Mouse (Mus musculus): ENCODE results near the gene Sart1. TPM values are rescaled to one million over a fixed set of nuclear protein-coding genes. Genes with fewer than 3 reads are reported as not detected.

Gene Sart1
- total and polyA plus RNA-seq, 3 experiments = 40.5 to 183 (median 75.5) TPM

DNA sequence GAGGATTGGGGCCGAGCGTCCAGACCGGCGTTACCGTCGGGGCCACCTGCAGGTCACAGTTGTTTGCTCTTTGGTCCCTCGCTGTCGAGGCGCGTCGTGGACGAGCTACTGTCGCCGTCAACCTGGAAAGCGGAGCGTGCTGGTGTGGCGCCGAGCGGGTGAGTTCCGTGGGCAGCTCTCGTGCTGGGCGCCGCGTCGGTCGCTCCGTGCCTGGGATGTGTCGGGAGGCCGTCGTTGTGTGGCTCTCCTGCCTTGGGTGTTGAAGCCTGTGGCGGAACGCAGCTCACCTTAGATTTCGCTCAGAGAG, 21.5 kb downstream of the Sart1 start, which contains the start of gene Banf1:
Banf1 (minus strand) TSS at position 116 of the 307 bp plus-strand sequence.
- ATAC-seq (ENCODE audit: extremely low read depth, insufficient number of reproducible peaks, low FRiP score, poor library complexity, severe bottlenecking) = no peak

DNA sequence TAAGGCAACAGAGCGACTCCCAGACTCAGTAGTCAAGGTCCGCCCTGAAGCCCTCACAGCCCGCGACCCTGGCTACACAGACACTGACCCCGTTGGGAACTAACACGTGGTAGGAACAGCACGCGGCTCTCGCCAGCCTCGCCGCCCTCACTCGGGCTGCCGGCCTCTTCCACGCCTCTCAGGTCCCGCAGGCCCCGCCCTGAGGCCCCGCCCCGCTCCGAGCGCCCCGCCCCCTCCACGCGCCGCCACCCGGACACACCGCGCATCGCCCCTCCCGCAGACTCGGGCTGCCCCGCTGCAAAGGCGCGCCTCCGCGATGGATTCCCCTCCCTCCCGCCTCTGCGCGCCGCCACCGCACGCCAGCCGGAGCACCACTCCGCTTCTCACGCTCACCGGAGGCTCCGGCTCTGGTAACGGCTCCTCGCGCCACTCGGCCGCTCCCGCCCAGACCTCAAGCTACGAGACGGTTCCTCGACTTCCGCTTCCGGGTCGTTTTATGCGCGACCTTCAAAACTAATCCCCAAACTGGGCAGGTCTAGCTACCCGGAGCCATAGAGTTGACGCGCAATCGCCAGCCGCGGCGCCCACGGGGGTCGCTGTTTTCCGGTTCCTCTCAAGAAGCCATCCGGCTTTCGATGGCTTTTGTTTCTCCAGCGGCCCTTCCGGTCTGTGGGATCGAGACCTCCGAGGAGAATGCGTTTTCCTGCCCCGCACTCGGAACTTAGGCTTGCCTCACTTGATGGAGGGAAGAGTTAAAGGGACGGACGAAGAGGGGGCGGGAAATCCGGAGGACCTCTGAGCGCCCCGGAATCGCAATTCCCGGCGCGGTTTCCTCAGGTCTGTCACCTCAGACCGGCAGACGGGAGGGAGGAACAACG, 22.1 kb downstream of the Sart1 start, which contains the start of gene Eif1ad:
Eif1ad (plus strand) TSS at position 567 of the 878 bp plus-strand sequence.
- Histone ChIP-seq H3K4me3 (ENCODE audit: low read depth, low read length) (peak within 1 kb of the TSS; percentile 100), H3K9me3 (replicated peaks) (no peaks in the 10 kb centered on the region), H3K27me3 (ENCODE audit: insufficient read depth, low read length) (no peaks in the 10 kb centered on the region), H3K36me3 (replicated peaks) (peaks cover 71% of the 10 kb centered on the region), H3K4me1 (ENCODE audit: insufficient read depth, low read depth, low read length) (peaks cover 40% of the 10 kb centered on the region)
- TF ChIP-seq POLR2AphosphoS5 (IDR thresholded peaks at IDR 0.05; ENCODE audit: insufficient replicate concordance, low read depth, low read length) = no peak
- TF ChIP-seq GATA1 (IDR thresholded peaks at IDR 0.05; ENCODE audit: borderline replicate concordance, low read length) = no peak
- TF ChIP-seq GATA2 (IDR thresholded peaks at IDR 0.05; ENCODE audit: borderline replicate concordance, low read depth, low read length) = no peak
- TF ChIP-seq TAL1 (conservative IDR thresholded peaks at IDR 0.05; ENCODE audit: low read depth, low read length) = no peak
- no peak for TF ChIP-seq CTCF (IDR thresholded peaks at IDR 0.05; ENCODE audit: low read depth, low read length)
- DNase-seq (ENCODE audit: low spot score) = peak; percentile 88
- peak; percentile 75 for ATAC-seq (ENCODE audit: extremely low read depth, insufficient number of reproducible peaks, low FRiP score, poor library complexity, severe bottlenecking)

More for the DNA sequence above, 21.5 kb downstream of the Sart1 start, which contains the start of gene Banf1:
- DNase-seq (ENCODE audit: low spot score) = no peak
- Histone ChIP-seq H3K4me1 (ENCODE audit: insufficient read depth, low read depth, low read length) (peaks cover 40% of the 10 kb centered on the region), H3K4me3 (ENCODE audit: low read depth, low read length) (peak within 1 kb of the TSS; percentile 100), H3K9me3 (replicated peaks) (no peaks in the 10 kb centered on the region), H3K36me3 (replicated peaks) (peaks cover 74% of the 10 kb centered on the region), H3K27me3 (ENCODE audit: insufficient read depth, low read length) (no peaks in the 10 kb centered on the region)
- TF ChIP-seq POLR2AphosphoS5 (IDR thresholded peaks at IDR 0.05; ENCODE audit: insufficient replicate concordance, low read depth, low read length) (no peak), CTCF (IDR thresholded peaks at IDR 0.05; ENCODE audit: low read depth, low read length) (no peak), GATA1 (IDR thresholded peaks at IDR 0.05; ENCODE audit: borderline replicate concordance, low read length) (no peak), TAL1 (conservative IDR thresholded peaks at IDR 0.05; ENCODE audit: low read depth, low read length) (no peak), GATA2 (IDR thresholded peaks at IDR 0.05; ENCODE audit: borderline replicate concordance, low read depth, low read length) (no peak)

DNA sequence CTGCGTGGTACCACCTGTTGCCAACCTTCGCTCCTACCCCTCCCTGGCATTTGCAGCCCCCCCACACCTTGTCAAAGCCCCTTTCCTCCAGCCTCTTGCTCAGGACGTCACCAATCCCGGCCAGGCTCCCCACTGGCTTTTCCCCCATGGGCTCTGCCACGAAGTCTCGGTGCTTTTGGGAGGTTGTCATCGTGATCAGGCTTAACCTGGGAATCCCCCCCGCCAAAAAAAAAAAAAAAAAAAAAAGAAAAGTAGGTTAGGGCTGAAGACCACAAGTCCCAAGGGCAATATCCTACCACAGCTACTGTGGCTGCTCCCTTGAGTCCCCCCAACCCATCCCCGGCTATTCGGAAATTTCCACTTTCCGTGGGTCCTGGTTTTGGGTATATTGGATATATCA, 22.8 kb downstream of the Sart1 start:
- ATAC-seq (ENCODE audit: extremely low read depth, insufficient number of reproducible peaks, low FRiP score, poor library complexity, severe bottlenecking) = no peak
- Histone ChIP-seq H3K4me1 (ENCODE audit: insufficient read depth, low read depth, low read length) (peaks cover 40% of the 10 kb centered on the region), H3K36me3 (replicated peaks) (peaks cover 67% of the 10 kb centered on the region), H3K4me3 (ENCODE audit: low read depth, low read length) (peak overlapping the region; percentile 100), H3K9me3 (replicated peaks) (no peaks in the 10 kb centered on the region), H3K27me3 (ENCODE audit: insufficient read depth, low read length) (no peaks in the 10 kb centered on the region)
- no peak for DNase-seq (ENCODE audit: low spot score)
- no peak for TF ChIP-seq GATA1 (IDR thresholded peaks at IDR 0.05; ENCODE audit: borderline replicate concordance, low read length)
- no peak for TF ChIP-seq GATA2 (IDR thresholded peaks at IDR 0.05; ENCODE audit: borderline replicate concordance, low read depth, low read length)
- TF ChIP-seq POLR2AphosphoS5 (IDR thresholded peaks at IDR 0.05; ENCODE audit: insufficient replicate concordance, low read depth, low read length) = no peak
- no peak for TF ChIP-seq CTCF (IDR thresholded peaks at IDR 0.05; ENCODE audit: low read depth, low read length)
- TF ChIP-seq TAL1 (conservative IDR thresholded peaks at IDR 0.05; ENCODE audit: low read depth, low read length) = no peak

DNA sequence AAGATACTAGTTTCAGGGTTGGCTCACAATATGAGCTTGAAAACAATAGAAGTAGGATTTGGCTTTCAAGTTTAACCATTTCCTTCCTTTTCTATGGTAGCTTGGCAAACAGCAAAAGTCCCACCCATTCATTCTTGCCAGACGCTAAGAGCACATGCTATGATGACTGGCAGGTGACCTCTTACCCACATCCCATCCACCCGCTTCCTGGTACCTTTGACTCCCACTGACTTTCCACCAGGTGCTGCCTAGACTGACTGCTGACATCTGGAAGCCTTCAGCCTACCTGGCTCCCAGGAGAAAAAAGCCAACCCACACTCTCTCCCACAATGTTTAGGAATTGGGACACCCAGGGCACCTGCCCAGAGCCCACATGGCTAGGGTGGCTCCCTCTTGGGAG, 24.4 kb downstream of the Sart1 start:
- DNase-seq (ENCODE audit: low spot score) (no peak), ATAC-seq (ENCODE audit: extremely low read depth, insufficient number of reproducible peaks, low FRiP score, poor library complexity, severe bottlenecking) (no peak)
- TF ChIP-seq POLR2AphosphoS5 (IDR thresholded peaks at IDR 0.05; ENCODE audit: insufficient replicate concordance, low read depth, low read length) (no peak), TAL1 (conservative IDR thresholded peaks at IDR 0.05; ENCODE audit: low read depth, low read length) (no peak), GATA1 (IDR thresholded peaks at IDR 0.05; ENCODE audit: borderline replicate concordance, low read length) (no peak), GATA2 (IDR thresholded peaks at IDR 0.05; ENCODE audit: borderline replicate concordance, low read depth, low read length) (no peak), CTCF (IDR thresholded peaks at IDR 0.05; ENCODE audit: low read depth, low read length) (no peak)
- peaks cover 57% of the 10 kb centered on the region for H3K36me3 ChIP-seq (replicated peaks)
- peaks cover 33% of the 10 kb centered on the region for H3K4me1 ChIP-seq (ENCODE audit: insufficient read depth, low read depth, low read length)
- H3K9me3 ChIP-seq (replicated peaks) = no peaks in the 10 kb centered on the region
- no peaks in the 10 kb centered on the region for H3K27me3 ChIP-seq (ENCODE audit: insufficient read depth, low read length)
- no peak overlapping the region for H3K4me3 ChIP-seq (ENCODE audit: low read depth, low read length)

DNA sequence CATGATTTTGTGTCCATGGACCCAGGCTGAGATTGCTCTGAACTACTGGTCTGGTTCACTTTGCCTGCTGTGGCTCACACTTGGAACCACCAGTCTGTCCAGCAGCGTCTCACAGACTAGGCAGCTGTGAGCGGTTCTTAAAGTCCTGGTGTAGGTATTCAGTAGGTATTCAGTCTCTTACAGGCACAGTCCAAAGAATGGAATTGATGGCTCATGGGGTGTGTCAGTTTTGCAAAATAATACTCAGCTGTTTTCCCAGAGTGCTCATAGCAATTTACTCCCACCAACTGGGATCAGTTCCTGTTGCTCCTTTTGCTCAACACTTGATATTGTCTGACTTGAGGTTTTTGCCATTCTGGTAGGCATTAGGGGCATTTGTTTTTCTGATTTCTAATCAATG, 26.3 kb downstream of the Sart1 start:
- no peak for TF ChIP-seq GATA2 (IDR thresholded peaks at IDR 0.05; ENCODE audit: borderline replicate concordance, low read depth, low read length)
- DNase-seq (ENCODE audit: low spot score) (no peak), ATAC-seq (ENCODE audit: extremely low read depth, insufficient number of reproducible peaks, low FRiP score, poor library complexity, severe bottlenecking) (no peak)
- Histone ChIP-seq H3K4me3 (ENCODE audit: low read depth, low read length) (no peak overlapping the region), H3K4me1 (ENCODE audit: insufficient read depth, low read depth, low read length) (peaks cover 23% of the 10 kb centered on the region), H3K9me3 (replicated peaks) (no peaks in the 10 kb centered on the region), H3K36me3 (replicated peaks) (peaks cover 46% of the 10 kb centered on the region), H3K27me3 (ENCODE audit: insufficient read depth, low read length) (no peaks in the 10 kb centered on the region)

DNA sequence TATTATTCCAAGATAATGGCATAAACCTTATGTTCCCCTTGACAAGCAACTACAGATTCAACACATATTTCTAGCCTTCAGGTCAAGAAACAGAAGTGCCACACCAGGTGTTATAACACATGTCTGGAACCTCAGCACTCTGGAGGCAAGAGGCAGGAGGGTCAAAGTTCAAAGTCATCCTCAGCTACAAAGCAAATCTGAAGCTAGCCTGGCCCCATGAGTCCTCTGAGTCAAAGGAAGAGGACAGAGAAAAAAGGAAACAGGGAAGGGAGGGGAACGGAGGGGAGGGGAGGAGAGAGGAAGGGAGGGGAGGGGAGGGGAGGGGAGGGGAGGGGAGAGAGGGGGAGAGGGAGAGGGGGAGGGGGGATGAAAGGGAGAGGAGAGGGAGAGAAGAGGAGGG, 32.4 kb downstream of the Sart1 start:
- Histone ChIP-seq H3K27me3 (ENCODE audit: insufficient read depth, low read length) (peaks cover 24% of the 10 kb centered on the region), H3K9me3 (replicated peaks) (no peaks in the 10 kb centered on the region), H3K4me1 (ENCODE audit: insufficient read depth, low read depth, low read length) (peaks cover 9% of the 10 kb centered on the region; the same call in 1 of the 2 replicates), H3K36me3 (replicated peaks) (peaks cover 9% of the 10 kb centered on the region), H3K4me3 (ENCODE audit: low read depth, low read length) (no peak overlapping the region)
- TF ChIP-seq TAL1 (conservative IDR thresholded peaks at IDR 0.05; ENCODE audit: low read depth, low read length) (no peak), GATA2 (IDR thresholded peaks at IDR 0.05; ENCODE audit: borderline replicate concordance, low read depth, low read length) (no peak), CTCF (IDR thresholded peaks at IDR 0.05; ENCODE audit: low read depth, low read length) (no peak), GATA1 (IDR thresholded peaks at IDR 0.05; ENCODE audit: borderline replicate concordance, low read length) (no peak), POLR2AphosphoS5 (IDR thresholded peaks at IDR 0.05; ENCODE audit: insufficient replicate concordance, low read depth, low read length) (no peak)
- DNase-seq (ENCODE audit: low spot score) = no peak
- no peak for ATAC-seq (ENCODE audit: extremely low read depth, insufficient number of reproducible peaks, low FRiP score, poor library complexity, severe bottlenecking)

Measured in G1E (cell line).